Comparison of ENCODE assay signal across 14 mouse cellular contexts in the genomic region with DNA sequence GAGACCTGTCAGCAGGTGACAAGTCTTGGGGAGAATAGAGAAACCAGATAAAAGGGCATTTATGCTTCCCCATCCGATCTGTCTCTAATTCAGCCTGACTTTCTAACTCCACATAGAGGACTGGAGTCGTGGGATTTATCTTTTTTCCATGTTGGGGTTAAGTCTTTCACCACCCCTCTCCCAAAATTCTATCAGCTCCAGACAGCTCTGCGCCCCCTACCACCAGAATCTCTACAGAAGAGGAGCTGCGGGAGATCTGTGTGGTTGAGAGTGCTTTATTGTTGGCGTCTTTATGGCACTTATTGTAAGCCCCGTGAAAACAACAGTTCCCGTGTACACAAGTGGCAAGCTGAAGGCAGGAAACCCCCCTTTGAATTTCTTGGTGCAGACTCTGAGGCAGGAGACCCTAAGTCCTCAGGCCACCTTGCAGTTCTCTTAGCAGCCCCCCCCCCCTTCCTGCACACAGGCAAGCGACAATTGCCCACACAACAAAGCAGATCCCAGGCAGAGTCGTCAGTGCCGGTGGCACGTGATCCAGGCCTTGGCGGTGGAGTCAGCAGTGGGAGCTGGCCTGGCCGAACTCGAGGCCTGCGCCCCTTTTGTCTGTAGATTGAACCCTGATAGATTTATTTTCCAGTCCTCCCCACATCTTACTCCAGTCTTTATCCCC. TPM values are rescaled to one million over a fixed set of nuclear protein-coding genes. Genes with fewer than 3 reads are reported as not detected.
A peak's percentile ranks its signal among the peaks of the same experiment; 100 is the strongest.
DNase-seq lines count a peak whose midpoint lies in the region; ATAC-seq and TF ChIP-seq lines count a peak whose summit lies in the region.
"Had no signal": no experiment of that assay in that cellular context is flagged by ENCODE, and none has a peak within 500 bp of the region (broad histone marks: within the 10 kb centered on the region; RNA-seq: fewer than 3 reads in every experiment).

No protein-coding gene starts in this region.

- no peaks in the 10 kb centered on the region for H3K4me1 ChIP-seq in cortical plate, adult 2 months (ENCODE audit: control insufficient read depth, insufficient read depth, low read length)
- peaks cover 88% of the 10 kb centered on the region for H3K4me1 ChIP-seq in forebrain, embryonic 13.5 days
- H3K4me1 ChIP-seq in limb, embryonic 10.5 days, result peaks cover 83% of the 10 kb centered on the region
- peaks cover 84% of the 10 kb centered on the region for H3K4me1 ChIP-seq in neural tube, embryonic 13.5 days (replicated peaks)
- peaks cover 39% of the 10 kb centered on the region for H3K4me1 ChIP-seq in heart, embryonic 11.5 days (ENCODE audit: control insufficient read depth, insufficient read depth, low read length)

- H3K4me2 ChIP-seq in forebrain, embryonic 13.5 days, result peak overlapping the region; percentile 72
- peak overlapping the region; percentile 64 for H3K4me2 ChIP-seq in neural tube, embryonic 13.5 days
- H3K4me2 ChIP-seq in heart, embryonic 11.5 days, result no peak overlapping the region

- 2% methylated on average over 15 of the region's 15 CpGs for WGBS in forebrain, embryonic 13.5 days
- 5% methylated on average over 15 of the region's 15 CpGs for WGBS in limb, embryonic 10.5 days
- under 1% methylated on average over 15 of the region's 15 CpGs for WGBS in neural tube, embryonic 13.5 days
- 4% methylated on average over 14 of the region's 15 CpGs for WGBS in heart, embryonic 11.5 days (ENCODE audit: insufficient replicate concordance)

- H3K4me3 ChIP-seq in cortical plate, adult 2 months (ENCODE audit: insufficient read depth, low read length), result peak overlapping the region; percentile 45
- peak overlapping the region; percentile 54 for H3K4me3 ChIP-seq in forebrain, embryonic 13.5 days
- no peak overlapping the region for H3K4me3 ChIP-seq in limb, embryonic 10.5 days
- H3K4me3 ChIP-seq in neural tube, embryonic 13.5 days, result peak overlapping the region; percentile 53
- H3K4me3 ChIP-seq in heart, embryonic 11.5 days (ENCODE audit: low read depth, low read length), result no peak overlapping the region

- H3K27me3 ChIP-seq in forebrain, embryonic 13.5 days, result peaks cover 99% of the 10 kb centered on the region
- peaks cover 100% of the 10 kb centered on the region for H3K27me3 ChIP-seq in limb, embryonic 10.5 days (ENCODE audit: low read depth, poor library complexity, severe bottlenecking)
- peaks cover 97% of the 10 kb centered on the region for H3K27me3 ChIP-seq in neural tube, embryonic 13.5 days
- peaks cover 97% of the 10 kb centered on the region for H3K27me3 ChIP-seq in heart, embryonic 11.5 days (ENCODE audit: control insufficient read depth, insufficient read depth, low read length)

- no peak for TF ChIP-seq POLR2A in cortical plate, adult 2 months (IDR thresholded peaks at IDR 0.05; ENCODE audit: extremely low read depth, insufficient read depth, low read length)

- H3K9me3 ChIP-seq in forebrain, embryonic 13.5 days (replicated peaks), result no peaks in the 10 kb centered on the region
- no peaks in the 10 kb centered on the region for H3K9me3 ChIP-seq in limb, embryonic 10.5 days (replicated peaks)
- H3K9me3 ChIP-seq in neural tube, embryonic 13.5 days, result no peaks in the 10 kb centered on the region
- no peaks in the 10 kb centered on the region for H3K9me3 ChIP-seq in heart, embryonic 11.5 days (replicated peaks; ENCODE audit: control insufficient read depth, low read length)

- TF ChIP-seq CTCF in cortical plate, adult 2 months (IDR thresholded peaks at IDR 0.05; ENCODE audit: extremely low read depth, insufficient read depth, low read length), result no peak

- peak; percentile 38 for DNase-seq in limb, embryonic 10.5 days (ENCODE audit: low spot score)
- DNase-seq in frontal cortex, postnatal 10 days (ENCODE audit: low spot score in 2 of 2), result no peak
- no peak for DNase-seq in lung, postnatal 10 days
- no peak for DNase-seq in gastrocnemius, postnatal 10 days
- DNase-seq: adrenal gland, adult 2 months; gastrocnemius, postnatal 25 days; kidney, adult 8-10 months; liver; lung, postnatal 4 days had no signal

- no peaks in the 10 kb centered on the region for H3K36me3 ChIP-seq in forebrain, embryonic 13.5 days (ENCODE audit: poor library complexity, severe bottlenecking)
- H3K36me3 ChIP-seq in limb, embryonic 10.5 days, result no peaks in the 10 kb centered on the region
- no peaks in the 10 kb centered on the region for H3K36me3 ChIP-seq in neural tube, embryonic 13.5 days
- no peaks in the 10 kb centered on the region for H3K36me3 ChIP-seq in heart, embryonic 11.5 days (ENCODE audit: control insufficient read depth, insufficient read depth, low read length)

- H3K27ac ChIP-seq in cortical plate, adult 2 months (ENCODE audit: insufficient read depth, low read length), result no peak overlapping the region
- peak overlapping the region; percentile 95 for H3K27ac ChIP-seq in forebrain, embryonic 13.5 days
- H3K27ac ChIP-seq in limb, embryonic 10.5 days, result no peak overlapping the region
- peak overlapping the region; percentile 94 for H3K27ac ChIP-seq in neural tube, embryonic 13.5 days (replicated peaks)
- H3K27ac ChIP-seq in heart, embryonic 11.5 days (ENCODE audit: low read depth, low read length), result no peak overlapping the region

- no peak for ATAC-seq in forebrain, embryonic 13.5 days
- no peak for ATAC-seq in neural tube, embryonic 13.5 days (ENCODE audit: low read depth)
- no peak for ATAC-seq in heart, embryonic 11.5 days (replicated peaks; ENCODE audit: insufficient number of reproducible peaks, low FRiP score, low TSS enrichment)

- peak overlapping the region; percentile 81 for H3K9ac ChIP-seq in forebrain, embryonic 13.5 days
- H3K9ac ChIP-seq in neural tube, embryonic 13.5 days, result peak overlapping the region; percentile 82
- no peak overlapping the region for H3K9ac ChIP-seq in heart, embryonic 11.5 days (ENCODE audit: low read depth, low read length)

RNA-seq across cellular contexts. Expression of gene Gad1, which starts 11.9 kb away (rescaled TPM):
- 310 and 343 TPM in 2 replicates for polyA plus RNA-seq in cortical plate, adult 2 months (2012; rRNA removed)
- 35.5 and 45.4 TPM in 2 replicates for polyA plus RNA-seq in forebrain, embryonic 13.5 days (2015; fragmentation: Nextera tagmentation; extraction: Ambion mirVana)
- polyA plus RNA-seq in limb, embryonic 10.5 days (2016; fragmentation: Nextera tagmentation; extraction: Ambion mirVana), result 0.30 and 0.40 TPM in 2 replicates
- 36.6 and 36.9 TPM in 2 replicates for polyA plus RNA-seq in neural tube, embryonic 13.5 days (2015; fragmentation: Nextera tagmentation; extraction: Ambion mirVana)
- 0.57 and 0.99 TPM in 2 replicates for polyA plus RNA-seq in heart, embryonic 11.5 days (2014; fragmentation: Nextera tagmentation; extraction: Ambion mirVana)
- under 1 TPM; 0.49 to 0.88 TPM for total RNA-seq in gastrocnemius, postnatal 10 days (2021)

RNA-seq across cellular contexts. Expression of gene Erich2, which starts 56.2 kb away (rescaled TPM):
- 0.44 and 1.3 TPM in 2 replicates for polyA plus RNA-seq in cortical plate, adult 2 months (2012; rRNA removed)
- polyA plus RNA-seq in forebrain, embryonic 13.5 days (2015; fragmentation: Nextera tagmentation; extraction: Ambion mirVana), result 2.2 and 2.8 TPM in 2 replicates
- polyA plus RNA-seq in limb, embryonic 10.5 days (2016; fragmentation: Nextera tagmentation; extraction: Ambion mirVana), result 0.19 and 0.59 TPM in 2 replicates
- polyA plus RNA-seq in neural tube, embryonic 13.5 days (2015; fragmentation: Nextera tagmentation; extraction: Ambion mirVana), result 0.68 and 0.80 TPM in 2 replicates
- polyA plus RNA-seq in heart, embryonic 11.5 days (2014; fragmentation: Nextera tagmentation; extraction: Ambion mirVana), result 0.31 and 1.0 TPM in 2 replicates
- total RNA-seq in gastrocnemius, postnatal 10 days (2021), result not detected
- total RNA-seq: gastrocnemius, postnatal 25 days; neutrophil, adult 5-6 weeks had no signal

Comparison
In these comparisons a context has a peak if more than half of its experiments do, and no peak if none do; other contexts are left out.
1. H3K27ac ChIP-seq: peak in forebrain, embryonic 13.5 days (single experiment) and neural tube, embryonic 13.5 days (single experiment); none in cortical plate, adult 2 months (single experiment), limb, embryonic 10.5 days (single experiment) and heart, embryonic 11.5 days (single experiment).
2. H3K4me3 ChIP-seq: peak in cortical plate, adult 2 months (single experiment), forebrain, embryonic 13.5 days (single experiment) and neural tube, embryonic 13.5 days (single experiment); none in limb, embryonic 10.5 days (single experiment) and heart, embryonic 11.5 days (single experiment).
3. RNA of gene Gad1, which starts 11.9 kb away (polyA plus RNA-seq): 310 to 343 TPM in cortical plate, adult 2 months, 36.6 to 36.9 TPM in neural tube, embryonic 13.5 days and 35.5 to 45.4 TPM in forebrain, embryonic 13.5 days; 0.57 to 0.99 TPM in heart, embryonic 11.5 days and 0.30 to 0.40 TPM in limb, embryonic 10.5 days; every median in the first group is over 10 times any median in the second.